Mouse (Mus musculus): ENCODE data around the gene Mei1. TPM values are rescaled to one million over a fixed set of nuclear protein-coding genes. Genes with fewer than 3 reads are reported as not detected.

Gene Mei1
- total and polyA plus RNA-seq, 3 experiments = 0.04 TPM; not detected in 2

- dilution Hi-C loops (cut with MboI; ENCODE audit: extremely low pct_ligation_motif_present, extremely low pct_unique_long_range_greater_than_20kb, low sequenced_read_pairs) = no loop called here
- H3K4me3 ChIP-seq (replicated peaks in 1 of 3; ENCODE audit: low read depth in 2 of 3, low read length in 2 of 3, poor library complexity in 1 of 3) = no peak overlapping the region
- peaks cover 2 to 47% of the 10 kb centered on the region in 2 experiments for H3K36me3 ChIP-seq (replicated peaks in 1 of 2; ENCODE audit: control insufficient read depth in 1 of 2, insufficient read depth in 1 of 2, low read length in 1 of 2)
- peak overlapping the region; percentile 69 for H3K4me2 ChIP-seq (ENCODE audit: insufficient read depth, low read depth, poor library complexity, severe bottlenecking)
- peaks cover 98% of the 10 kb centered on the region for H3K79me2 ChIP-seq (replicated peaks; ENCODE audit: control insufficient read depth, extremely low read depth, insufficient read depth, poor library complexity, severe bottlenecking)
- no peaks in the 10 kb centered on the region for H3K27me3 ChIP-seq (replicated peaks)
- H3K27ac ChIP-seq (ENCODE audit: insufficient read depth, low read depth) = peak overlapping the region; percentile 32; the same call in 1 of the 2 replicates
- H3K9ac ChIP-seq (ENCODE audit: insufficient read depth, low read depth) = peak overlapping the region; percentile 46
- H3K4me1 ChIP-seq (ENCODE audit: control insufficient read depth in 1 of 2, insufficient read depth in 2 of 2) = peaks cover 37 to 92% of the 10 kb centered on the region in 2 experiments
- TF ChIP-seq UBTF (IDR thresholded peaks at IDR 0.05; ENCODE audit: low read depth, low read length) = 0 out of 2 replicates have a peak, but pooled peaks have one; percentile 56
- TF ChIP-seq KAT2A (IDR thresholded peaks at IDR 0.05; ENCODE audit: insufficient replicate concordance, low read length) = no peak
- in situ Hi-C loops (cut with MboI; ENCODE audit: low pct_ligation_motif_present, low pct_unique_long_range_greater_than_20kb, low sequenced_read_pairs) = no loop called here
- no peaks in the 10 kb centered on the region for H3K9me3 ChIP-seq (replicated peaks; ENCODE audit: low read length)
- DNase-seq (ENCODE audit: extremely low read depth) = no peak
Observed at GRCm38 (mm10) chr15:82158243-82159035, 88.6 kb downstream of the Mei1 start.

- peaks cover 32 to 91% of the 10 kb centered on the region in 2 experiments for H3K4me1 ChIP-seq (ENCODE audit: control insufficient read depth in 1 of 2, insufficient read depth in 2 of 2)
Observed at GRCm38 (mm10) chr15:82159471-82159870, 89.7 kb downstream of the Mei1 start.

More at GRCm38 (mm10) chr15:82159471-82159870, 89.7 kb downstream of the Mei1 start:
- Histone ChIP-seq H3K9me3 (replicated peaks; ENCODE audit: low read length) (no peaks in the 10 kb centered on the region), H3K4me3 (replicated peaks in 1 of 3; ENCODE audit: low read depth in 2 of 3, low read length in 2 of 3, poor library complexity in 1 of 3) (peak overlapping the region in 2 of 3 experiments; percentile 0 to 6), H3K27ac (ENCODE audit: insufficient read depth, low read depth) (peak overlapping the region; percentile 95), H3K27me3 (replicated peaks) (no peaks in the 10 kb centered on the region), H3K4me2 (ENCODE audit: insufficient read depth, low read depth, poor library complexity, severe bottlenecking) (peak overlapping the region; percentile 97), H3K36me3 (replicated peaks in 1 of 2; ENCODE audit: control insufficient read depth in 1 of 2, insufficient read depth in 1 of 2, low read length in 1 of 2) (peaks cover 2 to 40% of the 10 kb centered on the region in 2 experiments), H3K79me2 (replicated peaks; ENCODE audit: control insufficient read depth, extremely low read depth, insufficient read depth, poor library complexity, severe bottlenecking) (peaks cover 90% of the 10 kb centered on the region), H3K9ac (ENCODE audit: insufficient read depth, low read depth) (peak overlapping the region; percentile 65)
- dilution Hi-C loops (cut with MboI; ENCODE audit: extremely low pct_ligation_motif_present, extremely low pct_unique_long_range_greater_than_20kb, low sequenced_read_pairs) = no loop called here
- in situ Hi-C loops (cut with MboI; ENCODE audit: low pct_ligation_motif_present, low pct_unique_long_range_greater_than_20kb, low sequenced_read_pairs) = no loop called here
- DNase-seq (ENCODE audit: extremely low read depth) = no peak
- TF ChIP-seq MXI1 (IDR thresholded peaks at IDR 0.05; ENCODE audit: low read depth, low read length) (0 out of 2 replicates have a peak, but pooled peaks have one; percentile 17), ETS1 (conservative IDR thresholded peaks at IDR 0.05; ENCODE audit: low read depth, low read length) (peak; percentile 22; the same call in 1 of the 2 replicates), NRF1 (IDR thresholded peaks at IDR 0.05; ENCODE audit: low read depth, low read length) (no peak), ZC3H11A (IDR thresholded peaks at IDR 0.05; ENCODE audit: low read depth, low read length) (no peak), CTCF (conservative IDR thresholded peaks at IDR 0.05 in 1 of 2, IDR thresholded peaks at IDR 0.05 in 1 of 2; ENCODE audit: low read depth in 2 of 2, low read length in 2 of 2) (no peak), PAX5 (IDR thresholded peaks at IDR 0.05; ENCODE audit: low read length) (no peak), TBP (conservative IDR thresholded peaks at IDR 0.05; ENCODE audit: low read depth, low read length) (no peak), MEF2A (IDR thresholded peaks at IDR 0.05; ENCODE audit: borderline replicate concordance, low read depth, low read length) (no peak), ZNF384 (IDR thresholded peaks at IDR 0.05; ENCODE audit: low read depth, low read length) (no peak), UBTF (IDR thresholded peaks at IDR 0.05; ENCODE audit: low read depth, low read length) (no peak), NELFE (IDR thresholded peaks at IDR 0.05; ENCODE audit: low read depth, low read length) (no peak), POLR2A (IDR thresholded peaks at IDR 0.05; ENCODE audit: low read depth, low read length) (no peak; the same call in 1 of the 2 replicates), JUND (conservative IDR thresholded peaks at IDR 0.05; ENCODE audit: low read depth, low read length) (no peak), USF2 (conservative IDR thresholded peaks at IDR 0.05; ENCODE audit: low read depth, low read length) (no peak), ZMIZ1 (IDR thresholded peaks at IDR 0.05; ENCODE audit: low read depth, low read length) (no peak), SMC3 (IDR thresholded peaks at IDR 0.05; ENCODE audit: low read depth, low read length) (no peak), JUN (IDR thresholded peaks at IDR 0.05; ENCODE audit: insufficient read depth, low read depth, low read length) (0 out of 2 replicates have a peak, but pooled peaks have one; percentile 11), RCOR1 (conservative IDR thresholded peaks at IDR 0.05; ENCODE audit: low read depth, low read length) (no peak), GABPA (IDR thresholded peaks at IDR 0.05; ENCODE audit: insufficient replicate concordance, low read depth, low read length) (no peak), MAFK (IDR thresholded peaks at IDR 0.05; ENCODE audit: insufficient replicate concordance, low read length) (no peak), KAT2A (IDR thresholded peaks at IDR 0.05; ENCODE audit: insufficient replicate concordance, low read length) (no peak)
